Mouse (Mus musculus) 416B (cell line): ENCODE results near the gene Arhgap10.
A peak's percentile ranks its signal among the peaks of the same experiment; 100 is the strongest.

Experiments used
- DNase-seq: peaks from one replicate; pipeline ENCODE4 v3.0.0; 2011; ENCODE audit warnings: low read depth

The Arhgap10 gene

GRCm38 (mm10) chr8:77282605-77283236 is 235.0 kb downstream of the Arhgap10 start:
- no peak for DNase-seq

GRCm38 (mm10) chr8:77279977-77280376 is 237.8 kb downstream of the Arhgap10 start:
- DNase-seq = no peak

DNA sequence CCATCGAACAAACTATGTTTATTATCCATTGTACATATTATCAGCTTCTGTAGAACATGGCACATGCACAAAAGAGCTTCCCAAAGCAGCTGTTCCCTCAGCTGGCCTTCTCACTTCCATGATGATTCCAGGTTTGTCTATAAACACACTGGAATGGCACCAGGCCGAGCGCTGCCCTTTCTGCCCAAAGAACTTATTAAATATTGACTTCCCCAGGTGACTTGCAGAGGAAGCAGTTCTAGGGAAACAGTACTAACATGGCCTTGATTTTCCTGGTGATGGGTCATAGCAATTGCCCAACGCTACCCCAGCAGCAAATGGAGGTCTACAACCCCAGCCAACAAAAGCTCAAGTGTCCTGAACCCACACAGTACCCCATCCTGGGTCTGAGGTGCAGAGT is 239.5 kb downstream of the Arhgap10 start:
- no peak for DNase-seq

DNA sequence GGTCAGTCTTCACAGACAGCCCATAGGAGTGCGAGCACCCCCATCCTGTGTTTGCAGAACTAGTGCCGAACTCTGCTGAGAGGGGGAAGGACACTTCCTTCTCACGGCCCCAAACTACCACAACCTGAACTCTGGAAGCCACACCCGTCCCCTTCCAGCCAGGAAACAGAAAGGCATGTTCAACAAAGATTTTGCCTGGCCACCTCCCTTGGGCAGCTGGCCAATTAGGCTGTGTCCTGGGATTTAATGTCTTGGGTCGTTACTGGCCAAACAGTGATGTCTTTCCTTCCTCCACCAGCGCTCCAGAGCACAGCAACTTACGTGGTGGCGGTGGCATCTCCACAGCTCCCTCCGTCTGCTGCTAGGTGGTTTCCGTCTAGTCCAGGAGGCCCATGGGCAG is 240.9 kb downstream of the Arhgap10 start:
- peak; percentile 81 for DNase-seq

- DNase-seq = no peak
Observed at GRCm38 (mm10) chr8:77275571-77275970, 242.2 kb downstream of the Arhgap10 start.

DNA sequence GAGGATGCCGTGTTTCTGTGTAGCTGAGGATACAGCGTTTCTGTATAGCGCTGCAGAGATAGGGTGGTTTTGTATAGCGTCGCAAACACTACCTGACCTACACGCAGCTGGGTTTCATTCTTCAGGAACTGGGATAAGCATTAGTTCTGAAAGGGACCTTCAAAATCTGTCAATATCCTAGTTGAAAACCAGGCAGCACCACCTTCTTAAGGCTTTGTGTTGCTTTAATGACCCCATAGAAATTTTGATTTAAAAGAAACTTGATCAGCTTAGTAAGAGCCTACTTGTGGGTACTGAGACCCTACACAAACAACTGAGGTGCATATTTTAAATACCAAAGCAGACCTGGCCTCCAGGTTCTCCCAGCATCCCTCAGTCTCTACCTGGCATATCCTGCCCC is 245.6 kb downstream of the Arhgap10 start:
- no peak for DNase-seq

DNA sequence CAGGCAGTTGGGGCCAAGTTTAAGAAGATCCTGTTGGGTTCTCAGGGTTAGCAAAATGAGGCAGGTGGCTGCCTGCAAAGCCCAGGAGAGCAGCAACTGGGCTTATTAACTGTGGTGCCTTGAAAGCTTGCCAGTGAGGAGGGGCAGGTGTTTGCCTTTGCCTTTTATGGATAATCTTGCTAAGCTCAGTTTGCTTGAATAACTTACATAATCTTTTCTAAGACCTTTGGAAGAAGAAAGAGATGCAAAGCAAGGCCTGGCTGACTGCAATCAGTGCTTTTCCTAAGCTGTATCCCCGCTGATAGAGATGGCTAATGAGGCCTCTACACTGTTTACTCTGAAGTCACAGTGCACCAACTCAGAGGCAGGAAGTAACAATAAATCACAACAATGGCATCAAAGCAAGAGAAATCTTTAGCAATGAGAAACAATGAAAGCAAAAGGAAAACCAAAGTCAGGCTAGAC is 249.8 kb downstream of the Arhgap10 start:
- no peak for DNase-seq

DNA sequence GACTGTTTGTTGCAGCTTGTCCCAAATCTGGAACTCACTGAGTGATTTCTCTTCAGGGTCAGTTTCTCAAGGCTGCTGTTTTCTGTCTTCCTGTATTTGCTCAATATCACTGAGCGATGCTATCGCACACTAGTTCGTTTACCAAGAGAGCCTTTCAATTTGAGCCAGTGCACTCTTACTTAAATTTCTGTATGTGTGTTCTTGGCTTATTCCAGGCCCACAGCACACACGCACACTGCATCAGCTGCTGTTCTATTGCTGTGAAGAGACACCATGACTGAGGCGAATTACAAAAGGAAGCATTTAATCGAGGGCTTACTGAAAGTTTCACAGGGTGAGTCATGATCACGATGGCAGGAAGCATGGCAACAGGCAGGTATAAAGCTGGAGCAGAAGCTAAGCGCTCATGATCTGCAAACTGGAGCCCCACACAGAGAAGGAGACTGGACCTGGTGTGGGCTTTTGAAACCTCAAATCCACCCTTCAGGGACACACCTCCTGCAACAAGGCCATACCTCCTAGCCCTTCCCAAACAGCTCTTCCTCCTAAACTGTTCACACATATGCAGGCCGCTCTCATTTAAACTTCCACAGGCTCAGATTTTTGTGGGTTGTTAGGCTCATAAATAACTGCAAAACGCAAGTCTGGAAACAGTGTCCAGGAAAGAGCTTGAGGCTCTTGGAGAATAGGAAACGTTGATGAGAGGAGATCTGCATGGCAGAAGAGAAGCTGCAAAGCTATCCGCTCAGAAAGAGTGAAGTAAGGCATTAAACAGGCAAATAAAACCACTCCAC is 255.3 kb downstream of the Arhgap10 start:
- DNase-seq = peak; percentile 50

- DNase-seq = no peak
Observed at GRCm38 (mm10) chr8:77261215-77261614, 256.5 kb downstream of the Arhgap10 start.

DNA sequence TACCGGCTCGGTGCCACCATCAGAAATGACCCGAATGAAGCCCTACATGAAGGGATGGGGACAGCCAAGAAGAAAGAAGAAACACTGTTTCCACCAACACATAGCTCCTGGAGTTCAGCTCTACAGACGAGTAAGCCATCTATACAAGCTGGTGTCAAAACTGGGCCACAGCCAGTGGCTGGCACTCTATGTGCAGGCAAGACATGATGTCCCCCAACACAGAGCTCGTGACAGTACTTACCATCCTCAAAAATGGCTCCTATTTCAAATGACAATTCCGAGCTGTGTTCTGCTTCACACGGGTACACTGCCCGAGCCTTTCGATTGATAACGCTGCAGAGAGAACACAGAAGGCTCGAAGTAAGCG is 260.7 kb downstream of the Arhgap10 start:
- no peak for DNase-seq

GRCm38 (mm10) chr8:77256450-77257084 is 261.2 kb downstream of the Arhgap10 start:
- DNase-seq = no peak

GRCm38 (mm10) chr8:77254466-77254865 is 263.3 kb downstream of the Arhgap10 start:
- DNase-seq = no peak

DNA sequence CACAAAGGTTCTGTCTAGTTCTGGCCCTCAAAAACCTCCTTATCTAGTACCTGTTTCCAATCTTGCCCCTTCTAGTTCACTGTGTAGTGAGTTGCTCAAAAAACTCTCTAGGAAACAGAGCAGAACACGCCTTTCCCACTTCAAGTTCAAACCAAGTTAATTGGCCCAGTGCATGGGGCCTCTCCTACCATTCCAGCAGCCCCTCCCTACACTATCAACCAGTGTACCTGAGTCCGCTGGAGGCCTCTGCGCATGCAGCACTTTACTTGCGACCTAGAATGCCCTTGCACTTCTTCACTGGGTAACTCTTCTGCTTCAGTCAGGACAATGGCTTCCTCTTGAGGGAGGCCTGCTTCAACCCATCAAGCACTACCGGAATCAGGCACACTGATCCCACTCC is 266.6 kb downstream of the Arhgap10 start:
- no peak for DNase-seq

- no peak for DNase-seq
Observed at GRCm38 (mm10) chr8:77250094-77250493, 267.7 kb downstream of the Arhgap10 start.

GRCm38 (mm10) chr8:77241381-77241780 is 276.4 kb downstream of the Arhgap10 start:
- no peak for DNase-seq

- DNase-seq = peak; percentile 16
Observed at GRCm38 (mm10) chr8:77239462-77239861, 278.3 kb downstream of the Arhgap10 start.

DNA sequence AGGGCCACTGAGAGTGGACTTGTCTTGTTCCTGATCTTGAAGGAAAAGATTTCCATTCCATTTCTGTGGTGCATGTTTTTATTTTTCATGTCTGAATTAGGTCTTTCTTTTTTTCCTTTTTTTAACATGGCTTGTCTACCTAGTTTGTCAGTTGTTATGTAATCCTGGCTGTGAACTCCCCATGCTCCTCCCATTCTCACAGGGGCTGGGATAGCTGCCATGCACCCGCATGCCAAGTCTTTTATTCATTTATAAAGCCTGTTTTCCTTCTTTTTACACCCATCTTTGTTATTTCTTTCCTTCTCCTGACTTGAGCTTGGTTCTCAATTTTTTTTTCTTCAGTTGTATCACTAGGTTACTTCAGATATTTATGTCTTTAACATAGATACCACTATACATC is 281.1 kb downstream of the Arhgap10 start:
- no peak for DNase-seq

- DNase-seq = no peak
Observed at GRCm38 (mm10) chr8:77232411-77232810, 285.3 kb downstream of the Arhgap10 start.

GRCm38 (mm10) chr8:77231834-77232233 is 285.9 kb downstream of the Arhgap10 start:
- DNase-seq = no peak

DNA sequence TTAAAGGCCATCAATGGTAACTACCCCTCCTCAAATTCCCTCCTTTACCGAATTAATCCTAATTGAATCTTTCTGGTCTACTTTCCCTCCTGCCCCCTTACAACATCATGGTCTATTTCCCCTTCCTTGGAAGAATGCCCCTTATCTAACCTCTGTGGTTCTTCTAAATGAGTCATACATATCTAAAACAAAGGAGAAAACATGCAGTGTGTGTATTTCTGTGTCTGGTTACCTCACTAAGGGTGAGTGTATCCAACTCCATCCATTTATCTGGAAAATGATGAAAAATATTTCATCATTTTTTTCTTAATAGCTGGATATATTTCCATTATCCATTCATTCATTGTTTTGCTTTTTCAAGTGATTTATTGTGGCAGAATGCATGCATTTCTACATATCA is 286.5 kb downstream of the Arhgap10 start:
- peak; percentile 30 for DNase-seq

DNA sequence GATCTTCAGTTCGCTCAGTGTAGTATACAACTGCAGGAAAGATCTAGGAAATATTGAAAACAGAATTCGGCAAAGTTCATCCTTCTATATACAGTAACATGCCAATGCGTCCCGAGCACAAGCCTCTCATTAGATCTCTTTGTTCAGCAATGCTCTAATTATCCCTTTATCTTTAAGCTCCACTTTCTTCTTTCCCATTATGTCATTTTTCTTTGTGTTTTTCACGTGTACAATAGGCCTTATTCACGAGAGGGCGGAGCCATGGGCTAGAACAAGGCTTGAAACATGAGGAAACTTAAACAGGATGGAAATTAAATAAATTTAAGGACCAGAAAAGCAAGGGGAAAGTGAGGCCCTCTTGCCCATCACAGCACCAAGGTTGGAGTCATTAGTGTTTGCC is 289.1 kb downstream of the Arhgap10 start:
- DNase-seq = no peak

DNA sequence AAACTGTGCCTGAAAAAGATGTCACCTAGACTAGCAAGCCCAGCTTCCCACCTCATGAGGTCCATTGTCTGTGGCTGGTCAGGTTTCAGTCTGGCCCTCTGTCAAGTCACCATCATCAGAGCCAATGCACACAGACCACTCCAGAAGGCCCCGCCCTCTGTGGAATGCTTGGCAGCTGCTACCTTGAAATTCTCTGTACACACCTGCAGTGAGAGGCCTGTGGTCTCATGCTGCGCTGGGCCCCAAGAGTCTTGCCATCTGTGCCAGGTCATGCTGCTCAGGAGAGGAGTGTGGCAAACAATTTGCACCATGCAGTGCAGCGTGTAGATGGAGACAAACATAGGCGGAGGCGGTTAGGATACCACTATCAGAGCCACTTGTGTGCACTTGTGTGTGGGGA is 290.0 kb downstream of the Arhgap10 start:
- DNase-seq = no peak

GRCm38 (mm10) chr8:77223123-77223522 is 294.6 kb downstream of the Arhgap10 start:
- DNase-seq = no peak
